Comparison of ENCODE assay signal across 8 mouse cellular contexts in the genomic region with DNA sequence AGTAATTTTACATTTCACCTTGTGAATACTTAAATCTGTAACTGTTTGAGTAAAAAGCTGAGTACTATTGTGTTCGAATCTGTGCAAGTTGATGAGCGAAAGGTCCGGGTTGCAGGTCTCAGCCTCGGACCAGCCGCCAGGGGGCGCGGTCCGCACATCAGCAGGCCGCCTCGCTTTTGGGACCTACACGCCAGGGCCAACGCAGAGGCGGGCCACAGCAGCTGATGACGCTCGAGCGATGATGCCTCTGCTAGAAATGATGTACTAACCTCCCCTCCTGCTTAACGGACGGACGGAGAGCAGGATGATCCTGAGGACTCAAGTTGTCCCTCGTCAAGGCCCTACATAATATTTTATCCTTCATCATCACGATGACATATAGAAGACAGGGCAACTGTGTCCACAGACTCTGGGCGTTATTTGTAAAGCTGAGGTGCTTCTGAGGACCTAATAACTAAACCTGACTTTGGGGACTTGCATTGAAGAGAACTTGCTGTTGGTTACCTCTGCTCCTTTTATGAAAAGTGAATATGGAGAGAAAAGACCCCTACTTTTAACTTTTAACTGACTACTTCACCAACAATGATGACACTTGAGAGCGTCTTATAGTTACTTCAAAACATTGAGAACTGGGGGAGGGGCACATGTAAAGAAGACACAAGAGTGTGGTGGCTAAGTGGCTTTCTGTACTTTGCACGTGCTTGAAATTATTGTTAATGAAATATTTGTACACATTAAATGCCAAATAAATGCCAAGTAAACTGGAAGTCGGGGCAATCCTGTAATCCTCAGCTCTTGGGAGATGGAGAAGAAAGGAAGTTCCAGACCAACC. TPM values are rescaled to one million over a fixed set of nuclear protein-coding genes. Genes with fewer than 3 reads are reported as not detected.
DNase-seq lines count a peak whose midpoint lies in the region; ATAC-seq and TF ChIP-seq lines count a peak whose summit lies in the region.

No protein-coding gene starts in this region.

- 2% methylated on average over 25 of the region's 25 CpGs for WGBS in forebrain, postnatal 0 days
- WGBS in neural tube, embryonic 13.5 days: 2% methylated on average over 25 of the region's 25 CpGs

- H3K9me3 ChIP-seq in MEL (replicated peaks; ENCODE audit: insufficient read depth, low read length): no peaks in the 10 kb centered on the region
- H3K9me3 ChIP-seq in forebrain, postnatal 0 days (ENCODE audit: low read length): no peaks in the 10 kb centered on the region
- H3K9me3 ChIP-seq in neural tube, embryonic 13.5 days: no peaks in the 10 kb centered on the region

- H3K79me2 ChIP-seq in MEL (ENCODE audit: control insufficient read depth, insufficient read depth, low read length, poor library complexity): peaks cover 15% of the 10 kb centered on the region

- peak overlapping the region; percentile 10; the same call in 1 of the 2 replicates for H3K9ac ChIP-seq in MEL (ENCODE audit: control insufficient read depth, low read depth, low read length, poor library complexity, severe bottlenecking)
- H3K9ac ChIP-seq in forebrain, postnatal 0 days: no peak overlapping the region
- peak overlapping the region; percentile 41 for H3K9ac ChIP-seq in neural tube, embryonic 13.5 days

- H3K4me1 ChIP-seq in MEL (ENCODE audit: control insufficient read depth in 1 of 2, insufficient read depth in 2 of 2, low read length in 2 of 2): peaks cover 0 to 8% of the 10 kb centered on the region in 2 experiments; a peak in 2 of 4 replicates
- H3K4me1 ChIP-seq in forebrain, postnatal 0 days (ENCODE audit: insufficient read depth): 0 out of 2 replicates have a peak, but pooled peaks cover 6% of the 10 kb centered on the region
- peaks cover 26% of the 10 kb centered on the region for H3K4me1 ChIP-seq in neural tube, embryonic 13.5 days (replicated peaks)

- TF ChIP-seq EP300 in MEL (IDR thresholded peaks at IDR 0.05; ENCODE audit: low read depth in 1 of 2, low read length in 2 of 2): no peak

- 0 out of 2 replicates have a peak overlapping the region, but pooled peaks have one; percentile 1 for H3K27ac ChIP-seq in MEL (ENCODE audit: control insufficient read depth, low read depth, low read length)
- no peak overlapping the region for H3K27ac ChIP-seq in forebrain, postnatal 0 days (ENCODE audit: low read depth, low read length)
- peak overlapping the region; percentile 40 for H3K27ac ChIP-seq in layer of hippocampus, adult 2 months
- no peak overlapping the region; the same call in 1 of the 2 replicates for H3K27ac ChIP-seq in neural tube, embryonic 13.5 days (replicated peaks)

- H3K36me3 ChIP-seq in MEL (ENCODE audit: control insufficient read depth in 1 of 2, insufficient read depth in 2 of 2, low read length in 2 of 2): peaks cover 0 to 4% of the 10 kb centered on the region in 2 experiments; a peak in 1 of 4 replicates
- peaks cover 23% of the 10 kb centered on the region for H3K36me3 ChIP-seq in forebrain, postnatal 0 days (ENCODE audit: insufficient read depth)
- peaks cover 26% of the 10 kb centered on the region for H3K36me3 ChIP-seq in neural tube, embryonic 13.5 days

- TF ChIP-seq POLR2A in MEL (IDR thresholded peaks at IDR 0.05; ENCODE audit: control insufficient read depth in 1 of 2, insufficient read depth in 1 of 2, low read depth in 1 of 2, low read length in 2 of 2, poor library complexity in 1 of 2): no peak

- intact Hi-C loops in heart, postnatal 36 days (cut with DNase I): loop anchor here (1.0 to 5.0 kb wide), 4 partner anchors 8 to 1377 kb away; no protein-coding TSS in a partner anchor

- peak in 2 of 3 experiments; percentile 66 to 99; a peak in 4 of 6 replicates for TF ChIP-seq CTCF in MEL (IDR thresholded peaks at IDR 0.05 in 2 of 3, conservative IDR thresholded peaks at IDR 0.05 in 1 of 3; ENCODE audit: control insufficient read depth in 1 of 3, insufficient read depth in 1 of 3, low read depth in 2 of 3, low read length in 3 of 3, poor library complexity in 1 of 3, severe bottlenecking in 1 of 3)
- peak; percentile 89 for TF ChIP-seq CTCF in forebrain, postnatal 0 days (IDR thresholded peaks at IDR 0.05; ENCODE audit: low read depth)
- peak; percentile 96 for TF ChIP-seq CTCF in layer of hippocampus, adult 2 months (conservative IDR thresholded peaks at IDR 0.05)

- peak overlapping the region; percentile 43 to 80 for H3K4me3 ChIP-seq in MEL (ENCODE audit: control insufficient read depth in 1 of 2, insufficient read depth in 1 of 2, low read depth in 2 of 2, low read length in 2 of 2)
- H3K4me3 ChIP-seq in forebrain, postnatal 0 days (ENCODE audit: low read depth, low read length): peak overlapping the region; percentile 78
- peak overlapping the region; percentile 95 for H3K4me3 ChIP-seq in layer of hippocampus, adult 2 months
- H3K4me3 ChIP-seq in neural tube, embryonic 13.5 days: peak overlapping the region; percentile 79

- peak; percentile 72 for ATAC-seq in forebrain, postnatal 0 days
- ATAC-seq in neural tube, embryonic 13.5 days (ENCODE audit: low read depth): peak; percentile 83

- TF ChIP-seq RAD21 in MEL (IDR thresholded peaks at IDR 0.05; ENCODE audit: low read depth, low read length): no peak

- no peaks in the 10 kb centered on the region for H3K27me3 ChIP-seq in MEL (ENCODE audit: control insufficient read depth in 1 of 2, insufficient read depth in 2 of 2, low read length in 2 of 2)
- no peaks in the 10 kb centered on the region for H3K27me3 ChIP-seq in forebrain, postnatal 0 days (ENCODE audit: insufficient read depth, low read length)
- H3K27me3 ChIP-seq in neural tube, embryonic 13.5 days: no peaks in the 10 kb centered on the region

- DNase-seq in MEL (ENCODE audit: low read depth, low spot score): peak; percentile 98
- DNase-seq in cerebellum, adult 18-20 months: peak; percentile 87 to 95
- peak; percentile 90 for DNase-seq in forebrain, postnatal 0 days
- DNase-seq in heart, postnatal 36 days: peak; percentile 87 to 88
- DNase-seq in layer of hippocampus, adult 2 months (ENCODE audit: low spot score in 2 of 2): peak; percentile 82 to 88
- DNase-seq in lung, adult 18-20 months: peak; percentile 89 to 91
- peak; percentile 87 for DNase-seq in testis, postnatal 14 days (ENCODE audit: low spot score)

- peak overlapping the region; percentile 95 for H3K4me2 ChIP-seq in forebrain, postnatal 0 days (ENCODE audit: low read depth)
- H3K4me2 ChIP-seq in neural tube, embryonic 13.5 days: peak overlapping the region; percentile 94

TF ChIP-seq in MEL, 35 proteins besides CTCF, POLR2A, EP300 and RAD21 (continues in another document):
- TF ChIP-seq CHD1 (IDR thresholded peaks at IDR 0.05; ENCODE audit: low read depth, low read length): no peak
- TF ChIP-seq TCF12 (IDR thresholded peaks at IDR 0.05; ENCODE audit: low read depth, low read length): no peak
- TF ChIP-seq MEF2A (IDR thresholded peaks at IDR 0.05; ENCODE audit: extremely low read depth, insufficient replicate concordance, low read depth, low read length, poor library complexity, severe bottlenecking): no peak
- TF ChIP-seq MAZ (IDR thresholded peaks at IDR 0.05; ENCODE audit: low read depth, low read length): no peak
- TF ChIP-seq NELFE (IDR thresholded peaks at IDR 0.05; ENCODE audit: low read depth, low read length): no peak
- TF ChIP-seq BHLHE40 (IDR thresholded peaks at IDR 0.05; ENCODE audit: borderline replicate concordance, low read depth, low read length): no peak
- TF ChIP-seq USF1 (IDR thresholded peaks at IDR 0.05; ENCODE audit: low read depth, low read length): no peak
- no peak for TF ChIP-seq MAFK (IDR thresholded peaks at IDR 0.05; ENCODE audit: borderline replicate concordance, low read depth, low read length)
- no peak for TF ChIP-seq HCFC1 (IDR thresholded peaks at IDR 0.05; ENCODE audit: low read depth, low read length)
- no peak for TF ChIP-seq ZKSCAN1 (IDR thresholded peaks at IDR 0.05; ENCODE audit: low read depth, low read length)
- no peak for TF ChIP-seq ZMIZ1 (IDR thresholded peaks at IDR 0.05; ENCODE audit: low read depth, low read length)
- no peak for TF ChIP-seq MAX (IDR thresholded peaks at IDR 0.05; ENCODE audit: low read length)
- no peak for TF ChIP-seq NRF1 (IDR thresholded peaks at IDR 0.05; ENCODE audit: insufficient read depth, low read depth, low read length, poor library complexity, severe bottlenecking)
- no peak for TF ChIP-seq CHD2 (IDR thresholded peaks at IDR 0.05; ENCODE audit: low read length)
- no peak for TF ChIP-seq SMC3 (IDR thresholded peaks at IDR 0.05; ENCODE audit: low read depth, low read length)
- TF ChIP-seq TAL1 (IDR thresholded peaks at IDR 0.05; ENCODE audit: low read length): no peak

RNA-seq across cellular contexts. Expression of a gene that starts 1.0 kb away (rescaled TPM):
- total RNA-seq in MEL (2012; rRNA removed): 12.5 and 16.2 TPM in 2 replicates
- polyA plus RNA-seq in MEL (2012; ENCODE audit: insufficient read depth in 1 of 2, insufficient read length in 2 of 2, low read depth in 1 of 2, low replicate concordance in 2 of 2, missing spikeins in 1 of 2): 10 to 100 TPM in 1 of 2 experiments, not detected in 1; 14.2 TPM
- 6.5 and 8.2 TPM in 2 replicates for total RNA-seq in forebrain, postnatal 0 days (2014; rRNA removed)
- 7.7 and 8.2 TPM in 2 replicates for polyA plus RNA-seq in forebrain, postnatal 0 days (2015; fragmentation: Nextera tagmentation; extraction: Ambion mirVana)
- total RNA-seq in heart, postnatal 36 days (2021): 1 to 10 TPM; 4.3 TPM
- 1 to 10 TPM; 7.8 to 9.7 TPM for total RNA-seq in layer of hippocampus, adult 2 months (2021)
- 9.5 and 10.3 TPM in 2 replicates for polyA plus RNA-seq in neural tube, embryonic 13.5 days (2015; fragmentation: Nextera tagmentation; extraction: Ambion mirVana)

RNA-seq across cellular contexts. Expression of a gene that starts 41.0 kb away (rescaled TPM):
- total RNA-seq in MEL (2012; rRNA removed): 0.07 TPM in 1 of 2 replicates, not detected in the other
- polyA plus RNA-seq in MEL (2012; ENCODE audit: insufficient read depth in 1 of 2, insufficient read length in 2 of 2, low read depth in 1 of 2, low replicate concordance in 2 of 2, missing spikeins in 1 of 2): under 1 TPM in 1 of 2 experiments, not detected in 1; 0.25 TPM
- 0.08 and 0.33 TPM in 2 replicates for total RNA-seq in forebrain, postnatal 0 days (2014; rRNA removed)
- 0.12 TPM in 1 of 2 replicates, not detected in the other for polyA plus RNA-seq in forebrain, postnatal 0 days (2015; fragmentation: Nextera tagmentation; extraction: Ambion mirVana)
- total RNA-seq in heart, postnatal 36 days (2021): not detected
- not detected for total RNA-seq in layer of hippocampus, adult 2 months (2021)
- polyA plus RNA-seq in neural tube, embryonic 13.5 days (2015; fragmentation: Nextera tagmentation; extraction: Ambion mirVana): 0.07 TPM in 1 of 2 replicates, not detected in the other

RNA-seq across cellular contexts. Expression of a gene that starts 55.7 kb away (rescaled TPM):
- total RNA-seq in MEL (2012; rRNA removed): 7.0 and 8.4 TPM in 2 replicates
- polyA plus RNA-seq in MEL (2012; ENCODE audit: insufficient read depth in 1 of 2, insufficient read length in 2 of 2, low read depth in 1 of 2, low replicate concordance in 2 of 2, missing spikeins in 1 of 2): 1 to 10 TPM in 1 of 2 experiments, not detected in 1; 5.7 TPM
- total RNA-seq in forebrain, postnatal 0 days (2014; rRNA removed): 32.9 and 35.5 TPM in 2 replicates
- polyA plus RNA-seq in forebrain, postnatal 0 days (2015; fragmentation: Nextera tagmentation; extraction: Ambion mirVana): 23.1 and 33.6 TPM in 2 replicates
- total RNA-seq in heart, postnatal 36 days (2021): 10 to 100 TPM; 13.6 to 16.5 TPM
- 10 to 100 TPM; 28.7 to 33.6 TPM for total RNA-seq in layer of hippocampus, adult 2 months (2021)
- polyA plus RNA-seq in neural tube, embryonic 13.5 days (2015; fragmentation: Nextera tagmentation; extraction: Ambion mirVana): 51.6 and 60.7 TPM in 2 replicates

Comparison
In these comparisons a context has a peak if more than half of its experiments do, and no peak if none do; other contexts are left out.
1. H3K27ac ChIP-seq: peak in MEL (single experiment) and layer of hippocampus, adult 2 months (single experiment); none in forebrain, postnatal 0 days (single experiment) and neural tube, embryonic 13.5 days (single experiment).
2. Peak in every context shown above with its lines, with median percentiles within 50 percentile points of each other: DNase-seq, H3K4me3 ChIP-seq and CTCF ChIP-seq.